Mouse (Mus musculus) hindbrain, embryonic 12.5 days (tissue): Measurements from ENCODE around the gene Cryge. TPM values are rescaled to one million over a fixed set of nuclear protein-coding genes. Genes with fewer than 3 reads are reported as not detected.

ENCODE experiments used
- ATAC-seq: fragments of 200-750 bp; cut with Nextera tagmentation; 2 replicates; pipeline ENCODE4 v1.8.0; 2017; ENCODE audit warnings: moderate TSS enrichment; ENCODE audit not compliant: low FRiP score
- H3K27ac ChIP-seq: fragments of 300-500 bp; sonication (generic); 2 replicates; pipeline ENCODE4 v1.5.1; 2016; ENCODE audit warnings: mild to moderate bottlenecking
- H3K27me3 ChIP-seq: fragments of 300-500 bp; sonication (generic); 2 replicates; pipeline ENCODE4 v1.6.1; 2016; ENCODE audit warnings: mild to moderate bottlenecking
- H3K36me3 ChIP-seq: fragments of 300-500 bp; sonication (generic); 2 replicates; pipeline ENCODE4 v1.6.1; 2016; ENCODE audit warnings: mild to moderate bottlenecking
- H3K4me1 ChIP-seq: fragments of 300-500 bp; sonication (generic); 2 replicates; pipeline ENCODE4 v1.6.1; 2016
- H3K4me2 ChIP-seq: fragments of 300-500 bp; sonication (generic); replicated peaks from 2 replicates; pipeline ENCODE4 v1.6.1; 2016; ENCODE audit warnings: mild to moderate bottlenecking
- H3K4me3 ChIP-seq: fragments of 300-500 bp; sonication (generic); 2 replicates; pipeline ENCODE4 v1.5.1; 2016; ENCODE audit warnings: mild to moderate bottlenecking
- H3K9ac ChIP-seq: fragments of 300-500 bp; sonication (generic); 2 replicates; pipeline ENCODE4 v1.6.1; 2016; ENCODE audit warnings: mild to moderate bottlenecking, moderate library complexity
- H3K9me3 ChIP-seq: fragments of 300-500 bp; sonication (generic); replicated peaks from 2 replicates; pipeline ENCODE4 v1.6.1; 2016; ENCODE audit warnings: mild to moderate bottlenecking
- WGBS: fragments of 180-500 bp; shearing (Covaris S2); methylation state at CpG from one replicate; pipeline ENCODE4 v1.1.7; 2016; 5-methylcytosine and 5-hydroxymethylcytosine counted together
- polyA plus RNA-seq: library from polyadenylated mRNA; unstranded; fragments of >200 nt; fragmentation: Nextera tagmentation; extraction: Ambion mirVana; gene quantifications from 2 replicates; pipeline ENCODE4 v1.2.1, GENCODE M21; 2016

Gene Cryge
- polyA plus RNA-seq, 1 experiment from 2014 or later: not detected

GRCm38 (mm10) chr1:65004526-65004925, 46.4 kb downstream of the Cryge start:
- 79% methylated on average over 4 of the region's 4 CpGs for WGBS
- H3K4me1 ChIP-seq: no peaks in the 10 kb centered on the region
- no peak overlapping the region for H3K4me3 ChIP-seq
- ATAC-seq: no peak
- no peaks in the 10 kb centered on the region for H3K36me3 ChIP-seq
- no peaks in the 10 kb centered on the region for H3K27me3 ChIP-seq
- no peak overlapping the region for H3K9ac ChIP-seq
- no peak overlapping the region for H3K27ac ChIP-seq
- H3K9me3 ChIP-seq: no peaks in the 10 kb centered on the region
- H3K4me2 ChIP-seq: no peak overlapping the region

Other genes starting within 250 kb of the Cryge start
- 11.8 and 13.4 TPM in 2 replicates for gene Plekhm3, start 94.3 kb downstream of the Cryge start, polyA plus RNA-seq
- gene Akr1cl, start 18.4 kb downstream of the Cryge start, polyA plus RNA-seq: 0.29 and 0.41 TPM in 2 replicates
- not detected in 2 replicates for gene Crygd, start 12.3 kb upstream of the Cryge start, polyA plus RNA-seq
- not detected in 2 replicates for gene Crygc, start 22.5 kb upstream of the Cryge start, polyA plus RNA-seq
- not detected in 2 replicates for gene Crygb, start 31.1 kb upstream of the Cryge start, polyA plus RNA-seq
- gene Cryga, start 52.2 kb upstream of the Cryge start, polyA plus RNA-seq: not detected in 2 replicates
- gene Gm28845, start 68.4 kb upstream of the Cryge start, polyA plus RNA-seq: not detected in 2 replicates
- gene D630023F18Rik, start 72.1 kb upstream of the Cryge start, polyA plus RNA-seq: 0.39 and 0.42 TPM in 2 replicates
- gene Idh1, start 135.4 kb upstream of the Cryge start, polyA plus RNA-seq: 383 and 401 TPM in 2 replicates
- 18.9 and 20.2 TPM in 2 replicates for gene Pikfyve, start 135.5 kb upstream of the Cryge start, polyA plus RNA-seq
- 1.0 and 1.5 TPM in 2 replicates for gene Pth2r, start 230.9 kb upstream of the Cryge start, polyA plus RNA-seq